Mouse (Mus musculus): Measurements from ENCODE around the gene Arhgef19. TPM values are rescaled to one million over a fixed set of nuclear protein-coding genes. Genes with fewer than 3 reads are reported as not detected.

The Arhgef19 gene
- polyA plus RNA-seq, 1 experiment from 2014 or later: 18.9 TPM

DNA sequence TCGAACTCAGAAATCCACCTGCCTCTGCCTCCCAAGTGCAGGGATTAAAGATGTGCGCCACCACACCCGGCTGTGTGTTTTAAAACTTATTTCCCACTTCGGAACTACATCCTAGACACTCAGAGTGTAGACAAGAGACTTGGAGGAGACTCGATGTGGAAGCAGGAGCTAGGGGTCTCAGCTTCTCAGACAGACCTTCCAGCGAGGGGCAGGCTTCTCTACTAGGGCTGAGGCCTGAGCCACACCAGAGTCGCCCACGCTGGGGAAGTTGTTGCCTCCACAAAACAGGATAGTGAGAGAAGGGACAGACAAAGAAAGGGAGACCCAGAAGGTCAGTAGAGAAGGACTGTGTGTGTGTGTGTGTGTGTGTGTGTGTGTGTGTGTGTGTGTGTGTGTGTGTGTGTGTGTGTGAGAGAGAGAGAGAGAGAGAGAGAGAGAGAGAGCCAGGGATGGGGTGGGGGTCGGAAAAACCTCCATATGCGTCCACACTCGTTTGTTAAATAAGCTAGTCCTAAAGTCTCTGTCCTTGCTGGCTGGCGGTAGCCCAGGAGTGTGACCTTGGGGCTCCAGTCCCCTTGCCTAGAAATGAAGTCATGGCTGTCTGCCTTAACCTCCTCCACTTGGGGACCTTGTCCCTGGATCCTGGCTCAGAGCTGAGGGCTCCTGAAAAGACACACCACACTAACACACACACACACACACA, 44.0 kb downstream of the Arhgef19 start:
- peaks cover 22% of the 10 kb centered on the region for H3K4me1 ChIP-seq (ENCODE audit: control insufficient read depth, insufficient read depth, low read length)
- H3K27ac ChIP-seq (ENCODE audit: low read length): no peak overlapping the region
- no peak for ATAC-seq (ENCODE audit: insufficient read depth, low FRiP score)
- H3K9me3 ChIP-seq (replicated peaks; ENCODE audit: control insufficient read depth, low read length): no peaks in the 10 kb centered on the region
- WGBS: 68% methylated on average over 12 of the region's 12 CpGs
- H3K9ac ChIP-seq (ENCODE audit: low read length): no peak overlapping the region
- H3K4me3 ChIP-seq (replicated peaks; ENCODE audit: low read length): no peak overlapping the region
- peaks cover 11% of the 10 kb centered on the region; the same call in 1 of the 2 replicates for H3K27me3 ChIP-seq (ENCODE audit: control insufficient read depth, insufficient read depth, low read length)
- no peaks in the 10 kb centered on the region for H3K36me3 ChIP-seq (ENCODE audit: control insufficient read depth, insufficient read depth, low read length)
- no peak overlapping the region for H3K4me2 ChIP-seq (ENCODE audit: low read depth, low read length)

DNA sequence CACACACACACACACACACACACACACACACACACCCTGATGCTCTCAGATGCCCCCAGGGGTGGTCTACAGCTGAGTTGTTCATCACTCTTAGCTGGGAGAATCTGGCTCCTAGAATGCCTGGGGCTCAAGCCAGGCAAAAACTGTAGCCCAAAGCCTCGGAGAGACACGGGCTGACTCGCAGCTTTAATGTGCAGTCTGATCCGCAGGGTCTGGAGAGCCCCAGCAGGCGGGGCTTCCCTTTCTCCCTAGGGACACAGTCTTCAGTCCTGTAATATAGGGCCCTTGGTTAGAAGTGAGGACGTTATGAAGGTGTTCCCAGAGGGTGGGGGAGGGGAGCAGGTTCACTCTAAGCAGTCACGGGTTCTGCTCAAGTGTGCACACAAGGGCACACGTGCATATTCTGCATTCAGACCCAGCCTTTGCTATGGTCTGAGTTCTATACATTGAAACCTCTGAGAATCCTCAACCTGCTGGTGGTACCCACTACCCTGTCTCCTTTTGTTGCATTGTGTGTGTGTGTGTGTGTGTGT, 44.6 kb downstream of the Arhgef19 start:
- no peak for ATAC-seq (ENCODE audit: insufficient read depth, low FRiP score)
- H3K36me3 ChIP-seq (ENCODE audit: control insufficient read depth, insufficient read depth, low read length): no peaks in the 10 kb centered on the region
- 28% methylated on average over 8 of the region's 8 CpGs for WGBS
- no peaks in the 10 kb centered on the region for H3K9me3 ChIP-seq (replicated peaks; ENCODE audit: control insufficient read depth, low read length)
- peaks cover 11% of the 10 kb centered on the region; the same call in 1 of the 2 replicates for H3K27me3 ChIP-seq (ENCODE audit: control insufficient read depth, insufficient read depth, low read length)
- H3K4me1 ChIP-seq (ENCODE audit: control insufficient read depth, insufficient read depth, low read length): peaks cover 17% of the 10 kb centered on the region
- no peak overlapping the region for H3K4me2 ChIP-seq (ENCODE audit: low read depth, low read length)
- no peak overlapping the region for H3K27ac ChIP-seq (ENCODE audit: low read length)
- no peak overlapping the region for H3K4me3 ChIP-seq (replicated peaks; ENCODE audit: low read length)
- H3K9ac ChIP-seq (ENCODE audit: low read length): no peak overlapping the region

DNA sequence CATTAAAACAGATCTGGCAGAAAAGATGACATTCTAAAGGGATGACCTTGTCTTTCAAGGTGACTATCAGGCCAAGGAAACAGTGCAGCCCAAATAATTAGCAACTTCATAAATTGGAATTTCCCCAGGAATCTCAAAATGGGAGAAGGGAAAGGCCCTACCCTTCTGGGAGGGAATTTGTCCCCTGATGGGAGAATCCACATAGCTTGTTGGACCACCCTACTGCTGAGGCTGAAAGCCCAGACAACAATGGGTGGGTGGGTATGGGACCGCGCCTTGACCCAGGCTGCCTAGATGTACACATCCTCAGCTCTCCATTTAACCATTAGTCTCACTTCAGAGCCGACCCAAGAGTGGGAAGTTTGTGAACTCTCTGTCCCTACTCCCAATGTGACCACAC, 45.2 kb downstream of the Arhgef19 start:
- Histone ChIP-seq H3K4me2 (ENCODE audit: low read depth, low read length) (no peak overlapping the region), H3K9ac (ENCODE audit: low read length) (no peak overlapping the region), H3K4me1 (ENCODE audit: control insufficient read depth, insufficient read depth, low read length) (peaks cover 17% of the 10 kb centered on the region), H3K9me3 (replicated peaks; ENCODE audit: control insufficient read depth, low read length) (no peaks in the 10 kb centered on the region), H3K36me3 (ENCODE audit: control insufficient read depth, insufficient read depth, low read length) (no peaks in the 10 kb centered on the region), H3K27me3 (ENCODE audit: control insufficient read depth, insufficient read depth, low read length) (peaks cover 11% of the 10 kb centered on the region; the same call in 1 of the 2 replicates), H3K4me3 (replicated peaks; ENCODE audit: low read length) (no peak overlapping the region), H3K27ac (ENCODE audit: low read length) (no peak overlapping the region)
- 67% methylated on average over 3 of the region's 3 CpGs for WGBS
- ATAC-seq (ENCODE audit: insufficient read depth, low FRiP score): no peak

DNA sequence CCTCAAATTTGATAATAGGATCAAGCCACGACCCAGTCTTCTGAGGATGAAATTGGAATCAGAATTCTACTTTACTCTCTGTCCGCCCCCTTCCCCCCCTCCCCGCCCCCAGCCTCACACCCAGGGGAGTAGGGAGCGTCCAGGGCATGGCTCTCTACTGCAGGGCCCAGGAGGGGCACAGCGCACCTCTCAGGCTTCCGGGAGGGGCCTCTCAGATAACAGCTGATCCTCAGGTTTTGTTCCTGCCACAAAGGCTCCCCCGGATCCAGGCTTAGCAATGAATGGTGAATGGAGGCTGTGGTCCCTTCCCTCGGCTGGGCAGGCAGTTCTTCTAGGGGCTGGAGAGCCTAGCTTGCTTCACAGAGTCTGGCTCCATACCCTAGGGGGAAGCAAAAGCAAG, 45.8 kb downstream of the Arhgef19 start:
- Histone ChIP-seq H3K27me3 (ENCODE audit: control insufficient read depth, insufficient read depth, low read length) (peaks cover 11% of the 10 kb centered on the region; the same call in 1 of the 2 replicates), H3K36me3 (ENCODE audit: control insufficient read depth, insufficient read depth, low read length) (no peaks in the 10 kb centered on the region), H3K4me3 (replicated peaks; ENCODE audit: low read length) (no peak overlapping the region), H3K9ac (ENCODE audit: low read length) (no peak overlapping the region), H3K4me2 (ENCODE audit: low read depth, low read length) (no peak overlapping the region), H3K9me3 (replicated peaks; ENCODE audit: control insufficient read depth, low read length) (no peaks in the 10 kb centered on the region), H3K27ac (ENCODE audit: low read length) (no peak overlapping the region), H3K4me1 (ENCODE audit: control insufficient read depth, insufficient read depth, low read length) (peaks cover 17% of the 10 kb centered on the region)
- ATAC-seq (ENCODE audit: insufficient read depth, low FRiP score): no peak
- whole genome bisulfite sequencing: 29% methylated on average over 8 of the region's 8 CpGs

DNA sequence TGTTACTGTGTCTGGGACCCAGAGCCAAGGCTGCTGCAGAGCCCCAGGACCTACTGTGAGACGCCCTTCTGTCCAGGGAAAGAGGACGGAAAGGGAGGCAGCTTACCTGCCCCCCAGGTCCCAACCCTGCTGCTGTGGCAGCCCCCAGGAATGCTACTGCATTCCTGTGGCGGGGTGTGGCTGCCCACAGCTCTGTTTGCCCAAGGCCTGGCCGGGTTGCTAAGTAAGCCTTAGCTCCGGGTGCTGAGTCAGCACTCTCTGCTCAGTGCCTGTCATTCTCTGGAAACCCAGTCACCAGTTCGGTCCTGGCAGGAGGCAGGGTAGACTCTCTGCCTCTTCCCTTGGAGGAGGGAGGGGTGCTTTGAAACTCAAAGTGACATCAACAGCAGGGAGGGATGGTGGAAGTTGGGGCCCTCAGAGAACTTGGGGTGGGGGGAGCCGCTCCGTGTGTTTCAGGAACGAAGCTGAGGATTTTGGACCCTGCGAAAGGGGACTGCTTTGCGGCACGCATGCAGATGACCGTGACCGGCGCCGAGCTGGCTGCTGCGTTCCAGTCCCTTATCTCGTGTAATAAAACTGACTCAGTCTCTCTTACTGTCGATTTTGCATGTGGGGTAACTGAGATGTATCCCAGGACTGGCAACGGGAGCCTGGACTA, 47.7 kb downstream of the Arhgef19 start:
- peaks cover 14% of the 10 kb centered on the region; the same call in 1 of the 2 replicates for H3K27me3 ChIP-seq (ENCODE audit: control insufficient read depth, insufficient read depth, low read length)
- peak overlapping the region; percentile 39 for H3K4me2 ChIP-seq (ENCODE audit: low read depth, low read length)
- peak overlapping the region; percentile 56 for H3K9ac ChIP-seq (ENCODE audit: low read length)
- H3K36me3 ChIP-seq (ENCODE audit: control insufficient read depth, insufficient read depth, low read length): no peaks in the 10 kb centered on the region
- ATAC-seq (ENCODE audit: insufficient read depth, low FRiP score): peak; percentile 81
- H3K27ac ChIP-seq (ENCODE audit: low read length): peak overlapping the region; percentile 74
- 16% methylated on average over 20 of the region's 20 CpGs for WGBS
- H3K4me1 ChIP-seq (ENCODE audit: control insufficient read depth, insufficient read depth, low read length): peaks cover 25% of the 10 kb centered on the region
- no peaks in the 10 kb centered on the region for H3K9me3 ChIP-seq (replicated peaks; ENCODE audit: control insufficient read depth, low read length)
- H3K4me3 ChIP-seq (replicated peaks; ENCODE audit: low read length): peak overlapping the region; percentile 1; the same call in 1 of the 2 replicates

DNA sequence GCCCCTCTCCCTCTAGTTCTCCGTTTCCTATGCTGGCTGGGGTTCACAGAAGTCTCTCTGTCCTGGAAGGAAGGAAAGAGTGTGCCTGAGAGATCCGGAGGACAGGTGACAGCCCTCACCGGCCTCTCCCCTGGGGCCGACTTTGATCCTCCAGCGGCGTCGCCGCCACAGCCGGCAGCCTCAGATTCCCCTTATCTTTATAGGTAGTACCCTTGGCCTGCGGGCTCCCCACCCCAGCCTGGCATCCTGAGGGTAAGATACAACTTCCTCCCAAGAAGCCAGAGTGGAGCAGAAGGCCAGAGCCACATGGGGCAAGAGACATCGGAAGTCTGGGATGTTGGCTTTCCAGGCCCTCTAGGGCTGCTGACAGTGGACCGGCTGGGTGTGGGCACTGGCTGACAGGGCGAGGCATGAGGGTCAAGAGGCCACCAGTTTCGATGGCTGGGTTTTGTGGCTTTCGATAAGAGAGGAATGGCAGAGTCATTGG, 48.3 kb downstream of the Arhgef19 start:
- Histone ChIP-seq H3K4me1 (ENCODE audit: control insufficient read depth, insufficient read depth, low read length) (peaks cover 25% of the 10 kb centered on the region), H3K9me3 (replicated peaks; ENCODE audit: control insufficient read depth, low read length) (no peaks in the 10 kb centered on the region), H3K27ac (ENCODE audit: low read length) (peak overlapping the region; percentile 74), H3K4me2 (ENCODE audit: low read depth, low read length) (peak overlapping the region; percentile 39), H3K36me3 (ENCODE audit: control insufficient read depth, insufficient read depth, low read length) (no peaks in the 10 kb centered on the region), H3K27me3 (ENCODE audit: control insufficient read depth, insufficient read depth, low read length) (peaks cover 15% of the 10 kb centered on the region; the same call in 1 of the 2 replicates), H3K4me3 (replicated peaks; ENCODE audit: low read length) (peak overlapping the region; percentile 1; the same call in 1 of the 2 replicates), H3K9ac (ENCODE audit: low read length) (peak overlapping the region; percentile 56)
- peak; percentile 35; the same call in 1 of the 2 replicates for ATAC-seq (ENCODE audit: insufficient read depth, low FRiP score)
- 10% methylated on average over 15 of the region's 15 CpGs for WGBS

DNA sequence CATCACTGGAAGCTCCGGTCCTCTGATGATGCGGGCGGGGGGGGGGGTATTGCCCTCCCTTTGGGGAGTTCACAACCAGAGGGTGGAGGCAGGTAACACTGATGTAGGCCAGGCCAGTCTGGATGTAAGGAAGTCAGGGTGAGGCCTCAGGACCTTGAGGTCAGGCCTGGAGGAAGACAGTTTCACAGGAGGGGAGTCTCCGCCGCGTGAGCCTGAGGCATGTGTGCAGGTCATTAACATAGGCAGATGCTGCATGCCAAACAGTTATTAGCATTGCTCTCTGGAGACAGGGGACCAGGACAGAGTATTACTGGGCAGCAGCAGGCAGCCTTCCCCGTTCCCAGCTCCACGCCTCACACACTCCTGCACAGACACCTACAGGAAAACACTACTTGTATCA, 48.9 kb downstream of the Arhgef19 start:
- WGBS: 57% methylated on average over 8 of the region's 8 CpGs
- no peak overlapping the region; the same call in 1 of the 2 replicates for H3K27ac ChIP-seq (ENCODE audit: low read length)
- H3K27me3 ChIP-seq (ENCODE audit: control insufficient read depth, insufficient read depth, low read length): peaks cover 20% of the 10 kb centered on the region
- no peaks in the 10 kb centered on the region for H3K9me3 ChIP-seq (replicated peaks; ENCODE audit: control insufficient read depth, low read length)
- no peak overlapping the region for H3K4me3 ChIP-seq (replicated peaks; ENCODE audit: low read length)
- ATAC-seq (ENCODE audit: insufficient read depth, low FRiP score): no peak
- no peak overlapping the region for H3K9ac ChIP-seq (ENCODE audit: low read length)
- peaks cover 25% of the 10 kb centered on the region for H3K4me1 ChIP-seq (ENCODE audit: control insufficient read depth, insufficient read depth, low read length)
- H3K4me2 ChIP-seq (ENCODE audit: low read depth, low read length): no peak overlapping the region
- H3K36me3 ChIP-seq (ENCODE audit: control insufficient read depth, insufficient read depth, low read length): no peaks in the 10 kb centered on the region

DNA sequence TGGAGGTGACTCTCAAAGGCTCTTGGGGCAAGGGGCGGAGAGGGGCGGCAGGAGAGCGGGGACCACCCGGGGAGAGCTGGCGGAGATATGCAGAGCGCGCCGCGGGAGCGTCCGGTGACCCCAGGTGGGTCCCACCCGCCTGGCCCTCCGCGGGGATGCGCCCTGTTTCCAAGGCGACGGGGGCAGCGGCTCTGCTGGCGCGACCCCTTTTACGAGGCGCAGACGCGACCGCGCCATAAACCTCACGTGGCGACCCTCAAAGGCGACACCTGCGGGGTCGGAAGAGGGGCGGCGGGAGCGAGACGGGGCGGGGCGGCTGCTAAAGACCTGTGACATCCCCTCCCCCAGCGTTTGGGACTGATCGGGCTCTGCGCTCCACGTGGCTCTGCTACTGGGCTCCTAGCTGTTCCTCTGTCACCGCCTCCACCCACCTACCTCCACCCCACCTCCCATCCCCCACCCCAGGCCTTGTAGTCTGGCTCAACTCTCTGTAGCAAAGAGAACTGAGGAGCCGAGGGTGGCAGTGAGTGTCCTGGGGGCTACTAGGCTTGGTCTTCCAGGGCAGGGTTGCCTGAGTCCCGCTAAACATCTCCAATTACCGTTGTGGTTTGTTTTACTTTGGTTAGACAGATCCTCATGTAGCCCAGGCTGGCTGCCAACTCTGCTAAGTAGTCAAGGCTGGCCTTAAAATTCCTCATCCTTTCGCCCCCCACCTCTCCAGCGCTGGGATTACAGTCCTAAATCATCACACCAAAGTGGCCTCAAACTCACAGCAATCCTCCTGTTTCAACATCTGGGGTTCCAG, 52.5 kb downstream of the Arhgef19 start:
- H3K9ac ChIP-seq (ENCODE audit: low read length): peak overlapping the region; percentile 65
- H3K27ac ChIP-seq (ENCODE audit: low read length): no peak overlapping the region
- peak overlapping the region; percentile 35 for H3K4me3 ChIP-seq (replicated peaks; ENCODE audit: low read length)
- H3K36me3 ChIP-seq (ENCODE audit: control insufficient read depth, insufficient read depth, low read length): no peaks in the 10 kb centered on the region
- no peaks in the 10 kb centered on the region for H3K9me3 ChIP-seq (replicated peaks; ENCODE audit: control insufficient read depth, low read length)
- H3K4me1 ChIP-seq (ENCODE audit: control insufficient read depth, insufficient read depth, low read length): peaks cover 28% of the 10 kb centered on the region
- peak overlapping the region; percentile 64 for H3K4me2 ChIP-seq (ENCODE audit: low read depth, low read length)
- ATAC-seq (ENCODE audit: insufficient read depth, low FRiP score): no peak
- whole genome bisulfite sequencing: 3% methylated on average over 47 of the region's 47 CpGs
- peaks cover 24% of the 10 kb centered on the region for H3K27me3 ChIP-seq (ENCODE audit: control insufficient read depth, insufficient read depth, low read length)

All from stomach, embryonic 16.5 days (tissue).